Mouse (Mus musculus): ENCODE measurements around the gene Cdkl4.
"Not testable (repeated sequence)": the region's sequence is repeated elsewhere in the genome, so short reads cannot be mapped to it uniquely, and the experiment has no call there.

Cdkl4 gene

GRCm38 (mm10) chr17:80577639-80578038, at the start of gene Cdkl4:
Cdkl4 (minus strand) TSS chr17:80577813.
- ATAC-seq (ENCODE audit: insufficient number of reproducible peaks, low FRiP score, low TSS enrichment): no peak

DNA sequence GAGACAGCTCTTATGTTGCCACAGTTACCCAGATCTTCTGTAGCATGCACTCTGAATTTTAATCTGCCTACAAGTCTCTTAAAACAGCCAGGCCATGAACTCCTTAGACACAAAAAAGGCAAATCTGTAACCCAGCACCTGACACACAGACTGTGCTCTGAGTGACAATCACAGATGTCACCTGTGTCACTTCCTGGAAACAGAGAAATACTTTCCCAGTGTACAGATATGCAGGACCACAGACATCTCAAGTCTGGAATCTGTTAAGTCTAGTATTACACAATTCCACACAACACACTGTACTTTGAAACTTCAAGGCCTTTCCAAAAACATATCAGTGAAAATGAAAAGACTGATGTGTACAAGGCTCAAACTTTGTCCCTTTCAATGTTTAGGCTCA, 47.4 kb upstream of the Cdkl4 start:
- no peak for ATAC-seq (ENCODE audit: insufficient number of reproducible peaks, low FRiP score, low TSS enrichment)

- no peak for ATAC-seq (ENCODE audit: insufficient number of reproducible peaks, low FRiP score, low TSS enrichment)
Measured at GRCm38 (mm10) chr17:80621691-80622090, 44.1 kb upstream of the Cdkl4 start.

GRCm38 (mm10) chr17:80620786-80621423, 43.3 kb upstream of the Cdkl4 start:
- peak; percentile 77 for ATAC-seq (ENCODE audit: insufficient number of reproducible peaks, low FRiP score, low TSS enrichment)

- ATAC-seq (ENCODE audit: insufficient number of reproducible peaks, low FRiP score, low TSS enrichment): peak; percentile 54
Measured at GRCm38 (mm10) chr17:80619556-80619955, 41.9 kb upstream of the Cdkl4 start.

GRCm38 (mm10) chr17:80618890-80619289, 41.3 kb upstream of the Cdkl4 start:
- peak; percentile 57; the same call in 1 of the 2 replicates for ATAC-seq (ENCODE audit: insufficient number of reproducible peaks, low FRiP score, low TSS enrichment)

DNA sequence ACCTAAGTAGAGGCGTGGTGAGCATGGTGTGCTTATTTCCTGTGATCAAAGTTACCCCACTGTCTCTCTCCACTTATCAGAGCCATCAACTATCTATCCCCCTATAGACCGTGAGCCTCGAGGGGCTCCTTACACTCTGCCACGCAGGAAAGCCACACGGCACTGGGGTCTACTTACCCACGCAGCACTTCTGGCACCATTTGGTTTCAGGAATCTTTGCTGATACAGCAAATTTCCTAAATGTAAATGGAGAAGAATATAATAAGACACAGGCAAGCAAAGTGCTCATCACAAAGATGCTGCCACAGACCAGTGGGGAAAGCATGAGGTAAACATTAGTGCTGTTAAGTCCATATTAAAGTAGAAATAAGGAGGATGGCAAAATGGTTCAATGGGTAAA, 26.2 kb upstream of the Cdkl4 start:
- ATAC-seq (ENCODE audit: insufficient number of reproducible peaks, low FRiP score, low TSS enrichment): no peak

DNA sequence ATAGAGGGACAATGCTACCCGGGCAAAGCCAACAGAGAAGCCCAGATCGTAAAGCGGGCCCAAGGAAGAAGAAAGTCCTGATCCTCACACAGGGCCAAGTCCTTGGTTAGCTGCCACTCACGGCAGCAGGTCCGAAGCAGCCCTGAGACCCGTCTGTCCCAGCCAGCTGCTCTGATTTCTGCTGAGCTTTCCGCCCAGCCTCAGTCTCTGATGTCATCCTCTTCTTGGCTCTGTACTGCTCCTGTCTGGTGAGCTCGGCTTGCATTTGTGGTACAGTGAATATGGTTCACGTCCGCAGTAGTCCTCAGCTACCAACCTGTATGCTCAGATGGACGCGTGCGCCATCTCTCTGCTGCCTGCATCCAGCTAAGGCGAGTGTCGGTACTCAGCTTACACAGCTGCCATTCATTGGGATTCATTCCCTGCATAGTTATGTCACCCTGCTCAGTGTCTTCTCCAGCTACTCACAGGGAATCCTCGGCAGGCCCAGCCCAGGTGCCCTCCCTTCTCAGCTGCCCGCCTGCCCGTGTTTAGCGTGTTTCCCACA, 25.5 kb upstream of the Cdkl4 start:
- peak; percentile 84 for ATAC-seq (ENCODE audit: insufficient number of reproducible peaks, low FRiP score, low TSS enrichment)

DNA sequence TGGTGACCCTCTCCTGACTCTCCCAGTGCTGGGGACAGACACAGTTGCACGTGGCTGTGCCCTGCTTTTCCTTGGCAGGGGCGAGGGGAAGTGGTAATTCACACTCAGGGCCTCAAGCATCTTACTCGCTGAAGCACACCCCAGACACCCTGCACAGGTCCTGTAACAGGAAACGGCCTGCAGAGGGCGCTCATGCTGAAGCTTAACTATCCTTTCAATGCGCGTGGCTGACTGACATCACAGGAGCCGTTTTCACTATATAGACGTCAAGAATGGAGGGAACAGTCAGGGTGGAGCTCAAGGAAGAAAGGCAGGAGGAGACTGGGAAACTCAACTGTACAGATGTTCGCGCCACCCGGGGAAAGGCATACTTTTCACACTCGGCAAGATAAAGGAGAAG, 23.8 kb upstream of the Cdkl4 start:
- ATAC-seq (ENCODE audit: insufficient number of reproducible peaks, low FRiP score, low TSS enrichment): peak; percentile 41; the same call in 1 of the 2 replicates

DNA sequence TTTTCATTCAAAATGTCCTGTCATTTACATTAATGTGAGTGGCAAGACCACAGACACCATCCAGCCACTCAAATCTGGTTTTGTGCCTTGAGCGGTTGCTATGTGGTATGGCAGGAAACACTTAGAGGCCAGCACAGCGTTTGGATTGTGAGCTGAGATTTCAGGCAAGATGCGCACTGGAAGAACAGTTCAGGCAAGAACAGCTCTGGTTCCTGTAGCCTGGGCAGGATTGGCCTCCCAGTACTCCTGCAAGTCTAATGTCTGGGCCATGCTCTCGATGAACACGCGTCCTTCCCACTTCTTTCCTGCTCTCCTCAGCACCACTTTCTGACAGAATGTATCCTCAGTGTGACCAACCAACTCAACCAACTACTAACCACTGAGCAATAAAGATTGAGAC, 5.4 kb upstream of the Cdkl4 start:
- ATAC-seq (ENCODE audit: insufficient number of reproducible peaks, low FRiP score, low TSS enrichment): no peak

- no peak for ATAC-seq (ENCODE audit: insufficient number of reproducible peaks, low FRiP score, low TSS enrichment)
Measured at GRCm38 (mm10) chr17:80579901-80580300, 2.3 kb upstream of the Cdkl4 start.

DNA sequence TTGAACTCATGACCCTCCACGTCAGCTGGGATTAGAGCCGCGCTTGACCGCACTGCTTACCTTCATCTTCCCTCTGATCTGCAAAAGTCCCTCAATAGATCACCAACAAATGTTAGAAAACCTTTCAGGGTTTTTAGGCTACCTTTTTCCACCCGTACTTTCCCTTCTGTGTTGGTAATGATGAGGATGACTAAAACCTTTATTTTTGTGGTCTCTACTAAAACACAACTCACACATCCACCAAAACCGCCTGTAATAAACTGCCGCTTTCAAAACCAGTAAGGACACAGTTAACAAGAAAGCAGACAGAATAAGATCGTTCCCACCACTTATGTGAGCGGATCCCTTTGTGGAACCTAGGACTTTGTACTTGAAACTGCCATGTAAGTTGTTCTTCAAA, 1.5 kb upstream of the Cdkl4 start:
- no peak for ATAC-seq (ENCODE audit: insufficient number of reproducible peaks, low FRiP score, low TSS enrichment)

DNA sequence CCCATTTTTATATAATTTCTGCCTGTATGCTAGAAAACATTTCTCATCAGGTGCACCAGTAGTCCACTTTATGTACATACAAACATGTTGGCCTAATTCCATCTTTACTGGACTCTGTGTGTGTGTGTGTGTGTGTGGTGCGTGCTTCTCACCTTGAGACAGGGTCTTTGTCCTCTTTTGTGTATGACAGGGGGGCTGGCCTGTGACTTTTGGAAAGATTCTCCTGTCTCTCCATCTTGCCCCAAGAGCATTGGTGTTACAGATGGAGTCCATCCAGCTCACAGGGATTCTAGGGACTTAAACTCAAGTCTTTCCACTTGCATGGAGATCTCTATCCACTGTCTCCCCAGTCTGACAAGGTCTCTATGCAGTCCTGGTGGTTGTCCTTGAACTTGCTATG, 428 bp upstream of the Cdkl4 start:
- no peak for ATAC-seq (ENCODE audit: insufficient number of reproducible peaks, low FRiP score, low TSS enrichment)

- peak; percentile 52; the same call in 1 of the 2 replicates for ATAC-seq (ENCODE audit: insufficient number of reproducible peaks, low FRiP score, low TSS enrichment)
Measured at GRCm38 (mm10) chr17:80577214-80577613, 399 bp downstream of the Cdkl4 start.

DNA sequence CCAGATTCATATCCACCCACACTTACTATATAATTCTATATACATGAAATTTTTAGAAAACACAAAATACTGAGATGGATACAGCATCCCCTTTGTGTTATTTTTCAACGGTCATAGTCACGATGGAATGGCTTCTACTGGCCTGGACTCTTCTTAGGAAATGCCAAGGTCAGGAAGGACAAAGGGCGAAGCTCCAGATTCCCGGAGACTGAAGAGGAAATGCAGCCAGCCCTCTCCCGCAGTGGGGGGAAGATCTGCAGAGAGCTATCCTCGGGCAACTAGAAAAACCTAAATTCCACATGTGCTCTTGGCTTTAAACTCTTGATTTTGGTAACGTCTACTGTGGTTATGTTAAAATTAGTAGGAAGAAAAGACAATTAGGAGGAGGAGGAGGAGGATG, 2.6 kb downstream of the Cdkl4 start:
- no peak for ATAC-seq (ENCODE audit: insufficient number of reproducible peaks, low FRiP score, low TSS enrichment)

DNA sequence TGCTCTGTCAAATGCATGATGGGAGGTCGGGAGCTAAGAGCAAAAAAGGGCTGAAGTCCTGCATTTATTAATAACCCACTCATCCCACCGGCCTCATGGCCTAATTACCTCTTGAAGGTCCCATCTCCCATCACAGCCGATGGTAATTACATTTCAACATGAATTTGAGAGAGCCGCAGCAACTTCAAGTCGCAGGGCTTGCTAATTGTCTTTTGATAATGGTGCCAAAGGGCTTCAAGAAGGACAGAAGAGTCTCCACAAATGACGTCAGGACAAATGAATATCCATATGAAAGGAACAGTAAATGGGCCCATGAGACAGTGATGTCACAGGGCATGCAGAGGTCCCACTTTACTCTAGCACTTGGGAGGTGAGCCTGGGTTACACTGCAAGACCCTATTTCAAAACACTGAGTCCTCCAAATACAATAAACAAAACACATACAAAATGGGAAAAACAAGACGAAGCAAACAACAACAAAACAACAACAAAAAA, 3.1 kb downstream of the Cdkl4 start:
- ATAC-seq (ENCODE audit: insufficient number of reproducible peaks, low FRiP score, low TSS enrichment): no peak

DNA sequence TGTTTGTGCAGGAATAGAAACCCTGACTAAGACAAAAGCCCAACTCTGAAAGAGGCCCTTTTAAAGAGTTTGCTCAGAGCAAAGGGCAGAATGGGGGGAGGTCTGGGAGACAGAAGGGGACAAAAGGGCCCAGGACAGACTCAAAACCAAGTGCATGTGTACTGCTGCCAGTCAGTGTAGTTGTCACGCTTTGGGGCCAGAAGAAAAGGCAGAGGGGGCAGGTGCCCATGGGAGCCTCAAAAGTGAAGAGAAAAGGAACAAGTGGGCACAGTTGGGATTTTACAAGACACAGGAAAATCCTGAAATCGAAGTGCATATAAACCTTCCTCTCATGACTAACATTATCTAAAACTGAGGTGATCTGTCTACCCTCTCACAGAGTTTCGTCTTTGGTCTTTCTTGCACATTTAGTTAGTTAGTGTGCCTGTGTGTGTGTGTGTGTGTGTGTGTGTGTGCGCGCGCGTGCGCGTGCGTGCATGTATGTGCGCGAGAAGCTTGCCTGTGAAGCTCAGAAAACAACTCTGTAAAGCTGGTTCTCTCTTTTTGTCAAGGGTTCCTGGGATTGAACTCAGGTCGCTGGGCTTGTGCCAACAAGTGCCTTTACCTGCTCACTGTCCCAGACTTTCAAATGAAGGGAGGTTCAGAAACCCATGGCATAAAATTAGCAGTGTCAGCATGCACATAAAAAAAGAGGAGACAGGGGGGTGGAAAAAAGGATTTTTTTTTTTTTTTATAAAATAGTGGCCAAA, 5.3 kb downstream of the Cdkl4 start:
- no peak for ATAC-seq (ENCODE audit: insufficient number of reproducible peaks, low FRiP score, low TSS enrichment)

- no peak for ATAC-seq (ENCODE audit: insufficient number of reproducible peaks, low FRiP score, low TSS enrichment)
Measured at GRCm38 (mm10) chr17:80571460-80571859, 6.2 kb downstream of the Cdkl4 start.

- ATAC-seq (ENCODE audit: insufficient number of reproducible peaks, low FRiP score, low TSS enrichment): not testable (repeated sequence)
Measured at GRCm38 (mm10) chr17:80569718-80570117, 7.9 kb downstream of the Cdkl4 start.

- no peak for ATAC-seq (ENCODE audit: insufficient number of reproducible peaks, low FRiP score, low TSS enrichment)
Measured at GRCm38 (mm10) chr17:80568842-80569601, 8.6 kb downstream of the Cdkl4 start.

- ATAC-seq (ENCODE audit: insufficient number of reproducible peaks, low FRiP score, low TSS enrichment): no peak
Measured at GRCm38 (mm10) chr17:80568441-80568840, 9.2 kb downstream of the Cdkl4 start.
